Mouse (Mus musculus) olfactory bulb, adult 2 months (tissue): ENCODE data around the gene Nkx2-3.

ENCODE experiments used
- CTCF ChIP-seq: fragments of 200-500 bp; IDR thresholded peaks from 2 replicates; pipeline ENCODE4 v1.5.1; 2012; ENCODE audit warnings: low read depth, mild to moderate bottlenecking, low read length, moderate library complexity; ENCODE audit not compliant: insufficient read depth
- POLR2A ChIP-seq: fragments of 200-500 bp; IDR thresholded peaks from 2 replicates; pipeline ENCODE4 v1.6.1; 2012; ENCODE audit warnings: mild to moderate bottlenecking, low read depth, low read length, moderate library complexity; ENCODE audit not compliant: insufficient read depth

- no peak for TF ChIP-seq CTCF
- TF ChIP-seq POLR2A, result no peak
Measured at GRCm38 (mm10) chr19:43592026-43592425, 20.1 kb upstream of the Nkx2-3 start.
